Mouse (Mus musculus): ENCODE data around the gene Hoxc6. TPM values are rescaled to one million over a fixed set of nuclear protein-coding genes. Genes with fewer than 3 reads are reported as not detected.

The Hoxc6 gene
- polyA plus RNA-seq, 1 experiment from 2014 or later: not detected

DNA sequence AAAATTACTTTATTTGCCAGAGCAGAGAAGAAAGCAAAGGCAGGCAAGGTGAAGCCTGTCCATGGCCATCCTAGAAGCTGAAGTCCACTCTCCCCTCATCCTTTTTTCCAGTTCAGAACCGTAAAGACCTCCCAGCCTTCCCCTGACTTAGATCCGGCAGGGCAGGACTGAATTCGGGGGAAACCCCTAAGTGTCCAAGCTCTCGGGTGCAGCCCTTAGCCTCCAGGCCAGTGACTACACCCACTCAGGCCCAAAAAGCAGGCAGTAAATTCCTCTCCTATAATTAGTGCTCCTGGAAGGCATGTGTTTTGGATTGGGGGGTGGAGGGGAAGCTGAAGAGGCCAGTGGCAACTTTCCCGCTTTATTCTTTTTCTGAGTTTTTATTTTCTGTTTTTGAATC is 7.7 kb downstream of the Hoxc6 start:
- 11% methylated on average over 5 of the region's 5 CpGs for WGBS (ENCODE audit: insufficient replicate concordance)
- no peak overlapping the region for H3K27ac ChIP-seq (ENCODE audit: low read length)
- no peak overlapping the region for H3K4me3 ChIP-seq (ENCODE audit: low read depth, low read length)
- H3K4me2 ChIP-seq (ENCODE audit: low read depth, low read length): no peak overlapping the region
- no peaks in the 10 kb centered on the region for H3K9me3 ChIP-seq (replicated peaks; ENCODE audit: control insufficient read depth, low read length)
- no peak for ATAC-seq (ENCODE audit: low read depth)
- H3K9ac ChIP-seq (ENCODE audit: low read depth, low read length): no peak overlapping the region
- no peaks in the 10 kb centered on the region for H3K36me3 ChIP-seq (ENCODE audit: control insufficient read depth, insufficient read depth)
- peaks cover 94% of the 10 kb centered on the region for H3K27me3 ChIP-seq (ENCODE audit: control insufficient read depth, insufficient read depth, low read depth, low read length)
- H3K4me1 ChIP-seq (ENCODE audit: control insufficient read depth, low read depth, low read length): no peaks in the 10 kb centered on the region

GRCm38 (mm10) chr15:103006326-103006725 is 8.3 kb downstream of the Hoxc6 start:
- H3K4me3 ChIP-seq (ENCODE audit: low read depth, low read length): no peak overlapping the region
- 20% methylated on average over 1 of the region's 1 CpGs for WGBS (ENCODE audit: insufficient replicate concordance)
- H3K27ac ChIP-seq (ENCODE audit: low read length): no peak overlapping the region
- H3K4me1 ChIP-seq (ENCODE audit: control insufficient read depth, low read depth, low read length): no peaks in the 10 kb centered on the region
- no peaks in the 10 kb centered on the region for H3K9me3 ChIP-seq (replicated peaks; ENCODE audit: control insufficient read depth, low read length)
- no peaks in the 10 kb centered on the region for H3K36me3 ChIP-seq (ENCODE audit: control insufficient read depth, insufficient read depth)
- peaks cover 94% of the 10 kb centered on the region for H3K27me3 ChIP-seq (ENCODE audit: control insufficient read depth, insufficient read depth, low read depth, low read length)
- no peak overlapping the region for H3K4me2 ChIP-seq (ENCODE audit: low read depth, low read length)
- ATAC-seq (ENCODE audit: low read depth): no peak
- H3K9ac ChIP-seq (ENCODE audit: low read depth, low read length): no peak overlapping the region

- no peak overlapping the region for H3K4me3 ChIP-seq (ENCODE audit: low read depth, low read length)
- 3% methylated on average over 27 of the region's 27 CpGs for WGBS (ENCODE audit: insufficient replicate concordance)
- peaks cover 97% of the 10 kb centered on the region for H3K27me3 ChIP-seq (ENCODE audit: control insufficient read depth, insufficient read depth, low read depth, low read length)
- H3K9me3 ChIP-seq (replicated peaks; ENCODE audit: control insufficient read depth, low read length): no peaks in the 10 kb centered on the region
- H3K4me1 ChIP-seq (ENCODE audit: control insufficient read depth, low read depth, low read length): no peaks in the 10 kb centered on the region
- H3K27ac ChIP-seq (ENCODE audit: low read length): no peak overlapping the region
- H3K36me3 ChIP-seq (ENCODE audit: control insufficient read depth, insufficient read depth): no peaks in the 10 kb centered on the region
- H3K9ac ChIP-seq (ENCODE audit: low read depth, low read length): no peak overlapping the region
- 0 out of 2 replicates have a peak overlapping the region, but pooled peaks have one; percentile 14 for H3K4me2 ChIP-seq (ENCODE audit: low read depth, low read length)
- no peak for ATAC-seq (ENCODE audit: low read depth)
These were observed 11.4 kb downstream of the Hoxc6 start for GRCm38 (mm10) chr15:103009265-103010111.

- H3K36me3 ChIP-seq (ENCODE audit: control insufficient read depth, insufficient read depth): no peaks in the 10 kb centered on the region
- ATAC-seq (ENCODE audit: low read depth): no peak
- no peak overlapping the region for H3K27ac ChIP-seq (ENCODE audit: low read length)
- peaks cover 97% of the 10 kb centered on the region for H3K27me3 ChIP-seq (ENCODE audit: control insufficient read depth, insufficient read depth, low read depth, low read length)
- 2% methylated on average over 31 of the region's 31 CpGs for WGBS (ENCODE audit: insufficient replicate concordance)
- no peaks in the 10 kb centered on the region for H3K4me1 ChIP-seq (ENCODE audit: control insufficient read depth, low read depth, low read length)
- no peak overlapping the region for H3K4me2 ChIP-seq (ENCODE audit: low read depth, low read length)
- no peak overlapping the region for H3K4me3 ChIP-seq (ENCODE audit: low read depth, low read length)
- no peaks in the 10 kb centered on the region for H3K9me3 ChIP-seq (replicated peaks; ENCODE audit: control insufficient read depth, low read length)
- no peak overlapping the region for H3K9ac ChIP-seq (ENCODE audit: low read depth, low read length)
These were observed 12.2 kb downstream of the Hoxc6 start for GRCm38 (mm10) chr15:103010112-103010846.

- Histone ChIP-seq H3K4me2 (ENCODE audit: low read depth, low read length) (no peak overlapping the region), H3K36me3 (ENCODE audit: control insufficient read depth, insufficient read depth) (no peaks in the 10 kb centered on the region)
These were observed 12.9 kb downstream of the Hoxc6 start for GRCm38 (mm10) chr15:103010847-103011555.

GRCm38 (mm10) chr15:103011928-103012486 is 13.9 kb downstream of the Hoxc6 start:
- Histone ChIP-seq H3K9ac (ENCODE audit: low read depth, low read length) (no peak overlapping the region), H3K27ac (ENCODE audit: low read length) (no peak overlapping the region), H3K9me3 (replicated peaks; ENCODE audit: control insufficient read depth, low read length) (no peaks in the 10 kb centered on the region), H3K27me3 (ENCODE audit: control insufficient read depth, insufficient read depth, low read depth, low read length) (peaks cover 97% of the 10 kb centered on the region), H3K4me2 (ENCODE audit: low read depth, low read length) (no peak overlapping the region), H3K4me1 (ENCODE audit: control insufficient read depth, low read depth, low read length) (no peaks in the 10 kb centered on the region), H3K4me3 (ENCODE audit: low read depth, low read length) (no peak overlapping the region), H3K36me3 (ENCODE audit: control insufficient read depth, insufficient read depth) (no peaks in the 10 kb centered on the region)
- no peak for ATAC-seq (ENCODE audit: low read depth)
- 6% methylated on average over 26 of the region's 26 CpGs for WGBS (ENCODE audit: insufficient replicate concordance)

More at GRCm38 (mm10) chr15:103010847-103011555, 12.9 kb downstream of the Hoxc6 start:
- Histone ChIP-seq H3K4me1 (ENCODE audit: control insufficient read depth, low read depth, low read length) (no peaks in the 10 kb centered on the region), H3K4me3 (ENCODE audit: low read depth, low read length) (no peak overlapping the region), H3K9ac (ENCODE audit: low read depth, low read length) (no peak overlapping the region), H3K27ac (ENCODE audit: low read length) (no peak overlapping the region), H3K27me3 (ENCODE audit: control insufficient read depth, insufficient read depth, low read depth, low read length) (peaks cover 97% of the 10 kb centered on the region), H3K9me3 (replicated peaks; ENCODE audit: control insufficient read depth, low read length) (no peaks in the 10 kb centered on the region)
- no peak for ATAC-seq (ENCODE audit: low read depth)
- WGBS (ENCODE audit: insufficient replicate concordance): 3% methylated on average over 28 of the region's 28 CpGs

GRCm38 (mm10) chr15:103013238-103013984 is 15.4 kb downstream of the Hoxc6 start:
- Histone ChIP-seq H3K4me3 (ENCODE audit: low read depth, low read length) (no peak overlapping the region), H3K9ac (ENCODE audit: low read depth, low read length) (no peak overlapping the region)

More at GRCm38 (mm10) chr15:103013238-103013984, 15.4 kb downstream of the Hoxc6 start:
- WGBS (ENCODE audit: insufficient replicate concordance): 4% methylated on average over 17 of the region's 17 CpGs
- no peak for ATAC-seq (ENCODE audit: low read depth)
- Histone ChIP-seq H3K27me3 (ENCODE audit: control insufficient read depth, insufficient read depth, low read depth, low read length) (peaks cover 97% of the 10 kb centered on the region), H3K27ac (ENCODE audit: low read length) (no peak overlapping the region), H3K4me1 (ENCODE audit: control insufficient read depth, low read depth, low read length) (no peaks in the 10 kb centered on the region), H3K4me2 (ENCODE audit: low read depth, low read length) (0 out of 2 replicates have a peak overlapping the region, but pooled peaks have one; percentile 6), H3K36me3 (ENCODE audit: control insufficient read depth, insufficient read depth) (no peaks in the 10 kb centered on the region), H3K9me3 (replicated peaks; ENCODE audit: control insufficient read depth, low read length) (no peaks in the 10 kb centered on the region)
